Mouse (Mus musculus) NIH3T3 (cell line): ENCODE measurements around the gene Olfr670.
"Not testable (repeated sequence)": the region's sequence is repeated elsewhere in the genome, so short reads cannot be mapped to it uniquely, and the experiment has no call there.

Experiments
- DNase-seq: peaks from one replicate; pipeline ENCODE4 v3.0.0-alpha.2; 2012; ENCODE audit warnings: low read depth

Olfr670 gene

GRCm38 (mm10) chr7:104962520-104962919 is at the start of gene Olfr670:
TSS of gene Olfr670 (minus strand) at chr7:104962620.
- no peak for DNase-seq

DNA sequence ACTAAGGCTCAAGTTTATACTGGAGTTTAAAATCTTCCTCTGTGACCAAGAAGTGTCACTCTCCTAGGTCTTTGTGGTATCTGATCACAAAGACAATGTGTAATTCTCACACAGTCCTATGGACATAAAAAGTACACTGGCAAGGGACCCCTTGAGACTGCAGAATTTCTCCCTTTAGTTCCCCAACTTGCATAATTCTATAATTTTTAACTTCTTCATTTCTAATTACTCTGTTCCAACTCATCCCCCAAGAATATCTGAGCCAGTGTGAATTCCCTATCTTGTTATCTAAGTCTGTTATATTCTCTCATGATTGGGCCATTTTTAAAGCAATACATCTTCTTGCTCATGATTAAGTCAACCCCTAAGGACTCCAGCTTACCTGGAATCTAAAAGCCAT is 39.5 kb upstream of the Olfr670 start, which contains the start of gene Olfr672:
Gene Olfr672 (minus strand): TSS at position 101 of the 400 bp plus-strand sequence.
- DNase-seq = no peak

DNA sequence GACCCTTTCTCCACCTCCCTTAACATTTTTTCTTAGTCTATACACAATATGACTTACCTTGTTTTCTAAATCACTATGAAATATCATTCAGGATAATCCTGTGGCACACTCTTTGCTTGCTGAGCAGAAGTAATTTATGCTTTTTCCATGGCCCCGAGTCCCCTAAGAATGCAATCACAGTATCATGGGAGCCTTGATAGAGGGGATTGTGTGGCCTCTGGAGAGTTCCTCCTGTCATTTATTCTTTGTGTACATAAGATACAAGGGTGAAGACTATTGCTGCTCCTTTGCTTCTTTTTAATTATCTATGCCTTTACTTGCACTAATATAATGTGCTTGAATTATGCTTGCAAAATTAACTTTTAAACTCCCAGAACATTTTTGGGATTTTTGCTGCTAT is 16.6 kb upstream of the Olfr670 start, which contains the start of gene Olfr671:
Gene Olfr671 (minus strand): TSS at position 101 of the 400 bp plus-strand sequence.
- no peak for DNase-seq

GRCm38 (mm10) chr7:104972507-104972906 is 10.1 kb upstream of the Olfr670 start:
- DNase-seq = peak; percentile 41

- DNase-seq = not testable (repeated sequence)
Measured at GRCm38 (mm10) chr7:104950234-104950633, 12.2 kb downstream of the Olfr670 start.

GRCm38 (mm10) chr7:104933940-104934339 is 28.5 kb downstream of the Olfr670 start, which contains the start of gene Olfr669:
TSS of gene Olfr669 (plus strand) at chr7:104934240.
- DNase-seq = no peak

GRCm38 (mm10) chr7:104927957-104928356 is 34.5 kb downstream of the Olfr670 start, which contains the start of gene Olfr668:
TSS of gene Olfr668 (minus strand) at chr7:104928057.
- no peak for DNase-seq

GRCm38 (mm10) chr7:104921382-104921781 is 41.0 kb downstream of the Olfr670 start, which contains the start of gene Olfr667:
TSS of gene Olfr667 (minus strand) at chr7:104921482.
- no peak for DNase-seq
